ENCODE assay signal across 9 mouse cellular contexts in genomic region chr6:21214673-21215490, GRCm38 (mm10). TPM values are rescaled to one million over a fixed set of nuclear protein-coding genes. Genes with fewer than 3 reads are reported as not detected.
DNase-seq lines count a peak whose midpoint lies in the region; ATAC-seq lines count a peak whose summit lies in the region.
"Had no signal": no experiment of that assay in that cellular context is flagged by ENCODE, and none has a peak within 500 bp of the region (broad histone marks: within the 10 kb centered on the region; RNA-seq: fewer than 3 reads in every experiment).

No protein-coding gene starts in this region.

- peaks cover 35% of the 10 kb centered on the region for H3K27me3 ChIP-seq in megakaryocyte, embryonic 14.5 days (replicated peaks)
- H3K27me3 ChIP-seq in embryonic facial prominence, embryonic 10.5 days (replicated peaks; ENCODE audit: low read depth, poor library complexity, severe bottlenecking), result peaks cover 38% of the 10 kb centered on the region
- peaks cover 19% of the 10 kb centered on the region for H3K27me3 ChIP-seq in heart, embryonic 11.5 days (ENCODE audit: control insufficient read depth, insufficient read depth, low read length)
- H3K27me3 ChIP-seq in liver, embryonic 12.5 days (replicated peaks), result peaks cover 37% of the 10 kb centered on the region

- H3K9me3 ChIP-seq in megakaryocyte, embryonic 14.5 days, result peaks cover 17% of the 10 kb centered on the region
- H3K9me3 ChIP-seq in embryonic facial prominence, embryonic 10.5 days, result no peaks in the 10 kb centered on the region
- H3K9me3 ChIP-seq in heart, embryonic 11.5 days (replicated peaks; ENCODE audit: control insufficient read depth, low read length), result no peaks in the 10 kb centered on the region
- no peaks in the 10 kb centered on the region for H3K9me3 ChIP-seq in liver, embryonic 12.5 days (replicated peaks)

- H3K4me2 ChIP-seq in heart, embryonic 11.5 days, result peak overlapping the region; percentile 96
- H3K4me2 ChIP-seq in liver, embryonic 12.5 days, result peak overlapping the region; percentile 66

- ATAC-seq in megakaryocyte, adult 5-6 weeks (ENCODE audit: poor library complexity, severe bottlenecking), result no peak
- peak; percentile 57 for ATAC-seq in heart, embryonic 11.5 days (replicated peaks; ENCODE audit: insufficient number of reproducible peaks, low FRiP score, low TSS enrichment)
- no peak for ATAC-seq in liver, embryonic 12.5 days

- DNase-seq in embryonic facial prominence, embryonic 10.5 days (ENCODE audit: low spot score), result peak; percentile 69
- DNase-seq in kidney, postnatal 14 days, result peak; percentile 24
- peak; percentile 17 for DNase-seq in retina, postnatal 7 days (ENCODE audit: low read depth, low spot score)
- DNase-seq in spleen, adult 12 weeks (ENCODE audit: low spot score), result no peak

- H3K4me3 ChIP-seq in megakaryocyte, embryonic 14.5 days (replicated peaks), result peak overlapping the region; percentile 86
- H3K4me3 ChIP-seq in embryonic facial prominence, embryonic 10.5 days, result peak overlapping the region; percentile 78
- H3K4me3 ChIP-seq in heart, embryonic 11.5 days (ENCODE audit: low read depth, low read length), result peak overlapping the region; percentile 69
- H3K4me3 ChIP-seq in liver, embryonic 12.5 days, result peak overlapping the region; percentile 51

- H3K27ac ChIP-seq in embryonic facial prominence, embryonic 10.5 days (replicated peaks), result peak overlapping the region; percentile 81
- no peak overlapping the region for H3K27ac ChIP-seq in heart, embryonic 11.5 days (ENCODE audit: low read depth, low read length)
- no peak overlapping the region for H3K27ac ChIP-seq in liver, embryonic 12.5 days

- peaks cover 19% of the 10 kb centered on the region for H3K4me1 ChIP-seq in megakaryocyte, embryonic 14.5 days
- peaks cover 3% of the 10 kb centered on the region for H3K4me1 ChIP-seq in embryonic facial prominence, embryonic 10.5 days
- 0 out of 2 replicates have a peak, but pooled peaks cover 3% of the 10 kb centered on the region for H3K4me1 ChIP-seq in heart, embryonic 11.5 days (ENCODE audit: control insufficient read depth, insufficient read depth, low read length)
- 0 out of 2 replicates have a peak, but pooled peaks cover 4% of the 10 kb centered on the region for H3K4me1 ChIP-seq in liver, embryonic 12.5 days

- under 1% methylated on average over 81 of the region's 83 CpGs for WGBS in embryonic facial prominence, embryonic 10.5 days
- WGBS in heart, embryonic 11.5 days (ENCODE audit: insufficient replicate concordance), result 1% methylated on average over 59 of the region's 83 CpGs
- 2% methylated on average over 43 of the region's 83 CpGs for WGBS in liver, embryonic 12.5 days (ENCODE audit: insufficient replicate concordance)

- no peaks in the 10 kb centered on the region for H3K36me3 ChIP-seq in megakaryocyte, embryonic 14.5 days (replicated peaks; ENCODE audit: low read length)
- no peaks in the 10 kb centered on the region for H3K36me3 ChIP-seq in embryonic facial prominence, embryonic 10.5 days (replicated peaks)
- no peaks in the 10 kb centered on the region for H3K36me3 ChIP-seq in heart, embryonic 11.5 days (ENCODE audit: control insufficient read depth, insufficient read depth, low read length)
- no peaks in the 10 kb centered on the region for H3K36me3 ChIP-seq in liver, embryonic 12.5 days

- peak overlapping the region; percentile 65 for H3K9ac ChIP-seq in heart, embryonic 11.5 days (ENCODE audit: low read depth, low read length)
- no peak overlapping the region for H3K9ac ChIP-seq in liver, embryonic 12.5 days

RNA-seq across cellular contexts. Expression of gene Kcnd2, which starts 0.4 kb away (rescaled TPM):
- not detected in 2 replicates for polyA plus RNA-seq in megakaryocyte, embryonic 14.5 days (2012; ENCODE audit: insufficient read depth, low replicate concordance)
- not detected in 2 replicates for total RNA-seq in megakaryocyte, adult 5-6 weeks (2015)
- total RNA-seq in megakaryocyte, adult 5-6 weeks (2017), result not detected in 2 replicates
- 0.29 and 0.32 TPM in 2 replicates for polyA plus RNA-seq in embryonic facial prominence, embryonic 10.5 days (2016; fragmentation: Nextera tagmentation; extraction: Ambion mirVana)
- polyA plus RNA-seq in heart, embryonic 11.5 days (2014; fragmentation: Nextera tagmentation; extraction: Ambion mirVana), result 1.8 and 1.9 TPM in 2 replicates
- 0.02 and 0.07 TPM in 2 replicates for polyA plus RNA-seq in liver, embryonic 12.5 days (2016; fragmentation: Nextera tagmentation; extraction: Ambion mirVana)
- total RNA-seq: MEL had no signal
